Mouse (Mus musculus) left cerebral cortex, postnatal 4 days (tissue): ENCODE measurements around the gene Utp6. TPM values are rescaled to one million over a fixed set of nuclear protein-coding genes. Genes with fewer than 3 reads are reported as not detected.
A peak's percentile ranks its signal among the peaks of the same experiment; 100 is the strongest.

Experiments
- DNase-seq: peaks from one replicate; pipeline ENCODE4 v3.0.0-alpha.2; 2022
- intact Hi-C: fragments of 180-260 bp; cut with DNase I; formaldehyde crosslinking; loops from one replicate; pipeline ENCODE4 v1.15.1; 2025
- total RNA-seq, 2 experiments: library from RNA; stranded (reverse); gene quantifications; 2 replicates each; pipeline ENCODE4 v1.2.3; 2021

The Utp6 gene
- total RNA-seq, 2 experiments from 2014 or later = 35.0 to 47.8 TPM

- no peak for DNase-seq
- intact Hi-C loops = no loop called here
Measured at GRCm38 (mm10) chr11:79963212-79963974, 1.2 kb upstream of the Utp6 start.

- intact Hi-C loops = no loop called here
- DNase-seq = no peak
Measured at GRCm38 (mm10) chr11:79962877-79963183, 640 bp upstream of the Utp6 start.

DNA sequence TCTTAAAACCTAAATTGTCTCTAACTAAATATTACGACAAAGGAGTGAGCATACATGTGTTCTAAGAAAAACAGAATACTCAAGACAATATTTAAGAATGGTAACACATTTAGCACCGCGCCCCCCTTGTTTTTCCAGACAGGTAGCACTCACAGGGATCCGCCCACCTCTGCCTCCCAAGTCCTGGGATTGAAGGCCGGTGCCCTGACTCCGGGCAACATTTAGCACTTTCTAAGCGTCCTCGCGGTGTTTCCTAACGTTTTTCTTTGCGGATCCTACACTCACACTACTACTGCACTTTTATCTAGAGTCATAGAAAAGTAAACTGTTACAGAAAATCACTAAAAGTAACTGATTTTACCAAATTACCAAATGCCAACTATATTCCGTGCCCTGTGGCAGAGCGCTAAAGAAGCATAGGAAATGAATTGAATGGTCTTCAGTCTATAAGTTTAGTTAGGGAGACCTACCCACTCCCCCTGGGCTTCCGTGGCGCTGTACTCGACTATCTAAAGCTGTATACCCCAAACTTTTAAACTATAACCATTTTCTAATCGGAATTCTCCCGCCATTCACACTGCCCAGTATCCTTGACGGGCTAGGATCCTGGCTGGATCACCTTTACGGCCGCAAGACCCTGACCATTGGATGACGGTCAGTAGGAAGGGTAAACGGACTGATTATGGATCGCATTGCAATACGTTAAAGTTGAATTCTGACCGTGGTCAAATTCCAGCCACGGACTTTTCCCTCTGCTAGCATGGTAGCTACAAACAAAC, 655 bp downstream of the Utp6 start:
- intact Hi-C loops = no loop called here
- DNase-seq = no peak

GRCm38 (mm10) chr11:79947265-79947664, 14.9 kb downstream of the Utp6 start:
- intact Hi-C loops = no loop called here
- DNase-seq = no peak

DNA sequence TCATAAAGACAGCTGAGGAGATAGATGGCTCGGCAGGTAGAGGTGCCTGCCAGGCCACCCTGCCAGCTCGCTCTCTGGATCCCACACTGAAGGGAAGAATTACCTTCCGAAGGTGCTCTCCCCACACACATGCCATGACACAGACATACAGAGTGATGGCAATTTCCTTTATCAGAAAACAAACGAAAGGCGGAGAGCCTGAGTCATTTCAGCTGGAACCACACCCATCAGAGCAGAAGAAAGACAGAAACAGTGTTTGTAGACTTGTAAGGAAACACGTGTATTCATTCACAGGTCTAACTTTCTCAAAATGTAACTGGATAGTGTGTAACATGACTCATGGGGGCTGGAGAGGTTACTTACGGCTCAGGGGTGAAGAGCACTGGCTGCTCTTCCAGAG, 18.6 kb downstream of the Utp6 start:
- intact Hi-C loops = no loop called here
- DNase-seq = no peak

DNA sequence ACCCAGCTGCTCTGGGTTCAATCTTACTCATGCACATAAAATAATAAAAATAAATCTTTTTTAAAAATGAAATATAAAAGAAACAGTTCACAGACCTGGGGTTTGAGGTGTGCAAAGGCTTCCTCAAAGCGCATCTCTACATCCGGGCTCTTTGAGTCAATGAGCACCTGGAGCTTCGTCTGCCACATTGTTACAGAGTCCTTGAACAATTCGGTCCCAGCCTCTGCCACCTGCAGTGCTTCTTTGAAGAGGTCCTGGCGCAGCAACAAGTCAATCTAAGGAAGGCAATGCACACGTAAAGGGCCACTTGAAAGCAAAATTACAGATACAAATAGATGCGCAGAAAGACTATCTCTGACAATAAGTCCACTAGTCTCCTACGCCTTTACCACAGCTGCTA, 19.1 kb downstream of the Utp6 start:
- no peak for DNase-seq
- intact Hi-C loops = no loop called here

GRCm38 (mm10) chr11:79935766-79936165, 26.4 kb downstream of the Utp6 start:
- intact Hi-C loops = no loop called here
- no peak for DNase-seq

- intact Hi-C loops = loop anchor here (5.0 kb wide), 1 partner anchor 335 kb away; no protein-coding TSS in a partner anchor
- no peak for DNase-seq
Measured at GRCm38 (mm10) chr11:79922766-79923165, 39.4 kb downstream of the Utp6 start.

DNA sequence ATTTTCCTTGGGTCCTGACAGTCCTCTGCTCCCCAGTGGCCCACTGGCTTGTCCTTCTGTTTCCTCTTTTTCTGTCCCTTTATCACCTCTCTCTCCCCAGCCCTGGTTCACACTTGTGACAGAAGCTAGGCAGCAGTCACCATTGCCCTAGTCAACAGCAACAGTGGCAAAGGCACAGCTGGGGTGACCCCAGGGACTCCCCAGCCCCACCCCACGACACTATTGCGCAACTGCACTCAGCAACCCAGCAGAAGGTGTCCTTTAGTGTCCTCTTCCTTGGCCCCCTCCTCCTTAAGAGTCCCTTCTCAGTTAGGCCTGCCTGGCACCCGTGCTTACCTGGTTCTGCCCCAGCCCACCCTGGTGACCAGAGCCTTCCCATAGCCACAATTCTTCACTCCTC, 40.0 kb downstream of the Utp6 start:
- no peak for DNase-seq
- intact Hi-C loops = loop anchor here (5.0 kb wide), 1 partner anchor 335 kb away; no protein-coding TSS in a partner anchor

DNA sequence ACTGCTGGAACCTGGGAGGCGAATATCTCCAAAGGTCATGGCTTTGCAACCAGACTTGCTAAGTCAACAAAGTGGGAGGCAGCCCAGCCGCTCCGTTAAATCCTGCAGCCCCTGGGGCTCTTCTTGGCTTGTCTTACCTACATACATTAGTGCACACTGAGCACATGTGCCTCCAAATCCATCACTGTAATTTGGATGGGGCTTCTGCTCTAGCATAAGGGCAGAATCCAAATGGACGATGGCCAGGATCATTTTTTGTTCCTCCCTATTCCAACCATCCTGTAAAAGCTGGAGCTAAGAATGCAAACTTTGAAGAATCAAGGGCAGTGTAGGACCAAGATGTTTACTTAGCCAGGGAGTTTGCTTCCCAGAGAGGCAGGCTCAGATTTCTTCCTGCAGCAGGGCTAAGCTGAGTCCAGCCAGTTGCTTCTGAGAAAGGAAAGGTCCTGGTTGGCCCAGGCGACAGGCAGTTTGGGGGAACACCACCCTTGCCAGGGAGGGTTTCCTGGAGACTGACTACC, 41.6 kb downstream of the Utp6 start:
- intact Hi-C loops = loop anchor here (2.0 to 5.0 kb wide), 2 partner anchors 210 to 333 kb away; no protein-coding TSS in a partner anchor
- no peak for DNase-seq

GRCm38 (mm10) chr11:79919685-79920504, 42.3 kb downstream of the Utp6 start:
- peak; percentile 87 for DNase-seq
- intact Hi-C loops = loop anchor here (2.0 to 5.0 kb wide), 2 partner anchors 209 to 333 kb away; no protein-coding TSS in a partner anchor

DNA sequence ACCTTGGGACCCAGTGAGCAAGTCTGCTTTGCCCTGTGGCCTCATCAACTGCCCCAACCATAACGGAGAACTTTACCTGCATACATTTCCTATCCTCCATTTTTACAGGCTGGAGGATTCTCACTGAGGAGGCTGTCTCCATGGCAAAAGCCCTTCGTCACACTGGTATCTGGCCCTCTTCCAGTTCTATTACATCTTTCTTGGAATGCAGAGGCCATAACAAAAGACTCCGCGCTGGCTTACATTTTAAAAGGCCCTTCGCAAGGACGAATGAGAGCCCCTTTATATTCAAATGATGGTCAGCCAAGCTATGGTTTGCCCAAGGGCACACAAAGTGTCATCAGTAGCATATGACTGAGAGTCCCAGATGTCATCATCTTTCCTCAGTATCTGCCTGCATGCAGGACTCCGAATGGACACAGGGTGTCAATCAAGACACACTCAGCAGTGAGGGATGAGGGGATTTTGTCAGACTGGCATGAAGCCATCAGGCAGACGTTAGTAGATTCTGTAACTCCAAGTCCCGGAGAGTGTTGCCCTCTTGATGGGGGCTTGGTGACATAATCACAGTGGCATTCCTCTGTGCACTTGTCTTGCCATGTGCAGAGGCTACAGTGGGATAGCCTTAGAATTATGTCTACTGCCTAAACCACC, 46.4 kb downstream of the Utp6 start:
- peak; percentile 56 for DNase-seq
- intact Hi-C loops = no loop called here

- DNase-seq = peak; percentile 96
- intact Hi-C loops = no loop called here
Measured at GRCm38 (mm10) chr11:79908600-79909483, 53.3 kb downstream of the Utp6 start.

- intact Hi-C loops = no loop called here
- no peak for DNase-seq
Measured at GRCm38 (mm10) chr11:79906920-79907319, 55.3 kb downstream of the Utp6 start.

DNA sequence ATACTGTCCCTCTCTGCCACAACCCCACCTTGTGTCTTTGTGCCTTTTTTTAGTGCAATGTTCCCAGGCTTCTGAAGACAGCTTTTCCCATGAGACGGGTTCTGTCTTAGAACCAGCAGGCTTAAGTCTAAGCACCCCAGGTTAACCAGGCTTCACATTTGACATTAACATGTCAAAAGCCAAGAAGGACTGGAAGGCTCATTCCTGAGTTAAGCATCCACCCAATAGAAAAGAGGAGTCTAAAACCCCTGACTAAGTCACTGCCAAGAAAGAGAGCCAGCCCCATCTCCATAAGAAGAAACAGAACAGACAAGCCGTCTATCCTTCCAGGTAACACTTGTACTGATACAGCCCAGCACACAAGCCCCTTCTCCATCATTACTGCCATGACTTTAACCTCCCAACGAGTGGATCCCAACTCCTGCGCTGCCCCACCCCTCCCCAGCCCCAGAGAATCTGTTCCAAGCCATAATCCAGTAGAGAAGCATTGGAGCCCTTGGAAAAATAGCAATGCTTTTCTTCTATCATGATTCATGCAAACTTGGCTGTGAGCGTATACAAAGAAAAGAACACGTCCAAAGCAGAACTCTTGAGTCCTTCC, 59.2 kb downstream of the Utp6 start:
- DNase-seq = no peak
- intact Hi-C loops = no loop called here

GRCm38 (mm10) chr11:79901146-79901545, 61.0 kb downstream of the Utp6 start:
- intact Hi-C loops = no loop called here
- no peak for DNase-seq

DNA sequence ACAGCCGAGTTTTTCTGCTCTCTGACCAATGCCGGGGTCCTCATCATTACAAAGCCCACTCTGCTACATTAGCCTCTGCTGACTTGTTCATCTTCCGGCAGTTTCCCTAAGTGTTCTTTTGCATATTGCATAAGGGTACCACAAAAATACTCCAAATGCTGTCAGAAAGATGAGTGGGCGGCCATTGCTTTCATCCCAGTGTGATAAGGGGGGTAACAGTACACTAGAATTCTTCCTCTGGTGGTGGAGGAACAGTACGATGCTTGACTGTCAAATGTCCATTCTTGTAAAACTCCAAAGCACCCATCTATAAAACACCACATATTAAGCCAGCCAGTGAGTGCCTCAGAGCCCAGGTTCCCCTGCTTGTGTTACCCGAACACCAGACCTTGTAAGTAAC, 69.9 kb downstream of the Utp6 start:
- no peak for DNase-seq
- intact Hi-C loops = no loop called here

DNA sequence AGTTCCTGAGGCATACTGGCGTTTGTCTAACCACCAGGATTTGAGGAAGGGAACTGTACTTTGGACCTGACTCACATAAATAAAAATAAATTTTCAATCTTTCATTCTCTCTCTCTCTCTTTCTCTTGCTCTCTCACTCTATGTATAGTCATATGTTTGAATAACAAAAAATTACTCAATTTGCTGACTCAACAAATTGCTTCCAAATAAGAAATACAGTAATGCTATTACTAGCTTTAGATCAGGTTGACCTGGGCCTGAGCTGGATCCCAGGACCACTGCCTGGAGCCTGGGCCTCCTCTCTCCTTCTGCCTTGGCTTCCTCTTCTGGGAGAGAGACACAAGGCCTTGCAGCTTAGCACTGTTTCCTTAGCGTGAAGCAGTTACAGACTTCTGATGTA, 71.4 kb downstream of the Utp6 start:
- intact Hi-C loops = no loop called here
- DNase-seq = no peak

DNA sequence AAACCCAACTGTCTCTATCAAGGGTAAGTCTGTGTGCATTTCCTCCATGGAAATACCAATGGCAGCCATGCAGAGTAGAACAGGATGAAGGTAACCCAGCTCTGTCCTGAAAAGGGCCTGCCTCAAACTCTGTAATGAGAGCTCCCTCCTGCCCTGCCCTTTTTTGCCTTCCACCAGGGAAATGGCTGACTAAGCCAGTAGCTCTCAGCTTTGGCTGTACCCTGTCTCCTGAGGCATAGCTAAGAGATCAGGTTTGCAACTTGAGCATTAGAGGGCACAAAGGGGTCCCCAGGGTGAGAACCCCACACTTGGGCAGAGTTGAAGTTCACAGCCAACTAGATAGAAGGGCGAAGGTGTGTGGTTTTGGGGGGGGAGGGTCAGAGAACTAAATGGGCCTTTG, 75.2 kb downstream of the Utp6 start:
- intact Hi-C loops = no loop called here
- no peak for DNase-seq
